Mouse (Mus musculus) gastrocnemius, postnatal 36 days (tissue): ENCODE results near the gene Dazap2. TPM values are rescaled to one million over a fixed set of nuclear protein-coding genes. Genes with fewer than 3 reads are reported as not detected.

Source experiments
- DNase-seq, 2 experiments: peaks; one replicate each; pipeline ENCODE4 v3.0.0; 2022
- intact Hi-C: fragments of 180-260 bp; cut with DNase I; formaldehyde crosslinking; loops from one replicate; pipeline ENCODE4 v1.15.1; 2025
- long read RNA-seq, 2 experiments: library from polyadenylated mRNA; stranded (forward); transcript quantifications; one replicate each; pipeline ENCODE4 v2.0.0; 2021
- total RNA-seq, 2 experiments: library from RNA; stranded (reverse); gene quantifications; 2 replicates each; pipeline ENCODE4 v1.2.3; 2021

Dazap2 gene
- 10 to 100 TPM; 50.3 to 66.5 TPM for total RNA-seq
- long read RNA-seq, experiment 1, transcript Dazap2-201 (4 exons, 2,135 nt) = major isoform, 54 of 71 reads
- long read RNA-seq, experiment 1, partial matches to known transcripts = 7 of 71 reads
- long read RNA-seq, experiment 1, other reads (novel, unspliced or antisense) = 10 of 71 reads
- long read RNA-seq, experiment 2, transcript Dazap2-201 (4 exons, 2,135 nt) = major isoform, 71 of 94 reads
- long read RNA-seq, experiment 2, partial matches to known transcripts = 7 of 94 reads
- long read RNA-seq, experiment 2, other reads (novel, unspliced or antisense) = 15 of 94 reads

DNA sequence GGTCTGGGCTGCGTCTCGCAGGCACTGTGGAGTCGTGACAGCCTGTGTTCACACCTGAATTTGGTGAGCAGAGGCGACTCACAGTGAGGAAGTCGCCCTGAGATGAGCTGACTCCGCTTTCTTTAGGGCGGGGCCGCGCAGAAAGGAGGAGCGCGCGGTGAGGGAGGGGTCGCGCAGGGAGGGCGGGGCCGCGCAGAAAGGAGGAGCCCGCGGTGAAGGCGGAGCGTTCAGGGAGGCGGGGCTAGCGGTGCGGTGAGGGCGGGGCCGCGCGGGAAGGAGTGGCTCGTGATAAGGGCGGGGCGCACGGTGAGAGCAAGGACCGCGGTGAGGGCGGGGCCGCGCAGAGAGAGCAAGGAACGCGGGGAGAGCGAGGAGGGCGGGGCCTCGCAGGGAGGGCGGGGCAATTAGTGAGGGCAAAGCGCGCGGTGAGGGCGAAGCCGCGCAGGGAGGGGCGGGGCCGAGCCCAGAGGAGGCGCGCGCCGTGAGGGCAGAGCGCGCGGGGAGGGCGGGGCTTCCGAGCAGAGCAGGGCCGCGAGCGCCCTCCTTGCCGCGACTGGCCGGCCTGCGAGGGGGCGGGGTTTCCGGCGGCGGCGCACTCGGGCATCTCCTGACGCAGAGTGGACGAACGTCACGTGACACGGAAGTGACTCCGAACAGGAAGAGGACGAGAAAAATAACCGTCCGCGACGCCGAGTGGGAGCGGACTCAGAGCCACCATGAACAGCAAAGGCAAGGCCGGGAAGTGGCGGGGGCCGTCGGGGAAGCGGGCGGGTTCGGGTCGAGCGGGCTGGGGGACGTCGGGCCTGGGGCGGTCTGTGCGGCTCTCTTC lies at the start of gene Dazap2:
TSS of gene Dazap2 (plus strand) at position 354 of the 829 bp plus-strand sequence.
- peak; percentile 98 for DNase-seq
- intact Hi-C loops = loop anchor here (5.0 kb wide), 2 partner anchors 67 to 148 kb away; partner anchors contain the start of gene Letmd1

DNA sequence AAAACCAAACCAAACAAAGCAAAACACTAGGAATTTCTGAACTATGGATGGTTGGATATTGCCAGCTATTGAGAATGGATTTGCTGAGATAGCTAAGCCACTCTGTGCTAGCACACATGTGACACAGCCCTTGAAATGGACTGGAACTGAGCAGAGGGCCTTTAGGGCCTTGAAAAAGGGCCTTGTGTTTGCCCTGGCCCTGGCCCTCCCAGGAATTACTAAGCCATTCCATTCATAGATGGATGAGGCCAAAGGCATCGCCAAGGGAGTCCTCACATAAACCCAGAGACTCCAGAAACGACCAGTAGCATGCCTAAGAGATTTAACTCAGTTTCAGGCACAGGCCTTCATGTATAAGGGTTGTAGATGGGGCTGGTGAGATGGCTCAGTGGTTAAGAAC lies 48.6 kb upstream of the Dazap2 start:
- intact Hi-C loops = no loop called here
- no peak for DNase-seq

DNA sequence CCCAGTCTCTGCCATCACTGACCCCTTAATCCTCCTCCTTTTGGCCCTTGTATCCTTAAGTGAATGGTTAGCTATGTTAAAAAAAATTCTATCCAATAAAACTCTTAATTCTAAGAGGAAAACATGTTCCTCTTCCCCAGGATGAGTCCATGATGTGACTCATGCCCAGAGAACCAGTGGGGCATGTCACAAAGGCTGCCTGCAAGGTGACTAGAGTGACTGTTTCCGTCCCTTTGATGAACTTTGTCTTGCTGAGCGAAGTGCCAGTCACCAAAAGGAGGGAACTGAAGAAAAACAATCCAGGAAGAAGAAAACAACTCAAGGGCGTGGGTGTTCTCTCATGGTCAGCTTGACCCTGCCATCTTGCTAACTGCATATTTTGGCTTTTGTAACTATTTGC lies 45.9 kb upstream of the Dazap2 start:
- no peak for DNase-seq
- intact Hi-C loops = no loop called here

DNA sequence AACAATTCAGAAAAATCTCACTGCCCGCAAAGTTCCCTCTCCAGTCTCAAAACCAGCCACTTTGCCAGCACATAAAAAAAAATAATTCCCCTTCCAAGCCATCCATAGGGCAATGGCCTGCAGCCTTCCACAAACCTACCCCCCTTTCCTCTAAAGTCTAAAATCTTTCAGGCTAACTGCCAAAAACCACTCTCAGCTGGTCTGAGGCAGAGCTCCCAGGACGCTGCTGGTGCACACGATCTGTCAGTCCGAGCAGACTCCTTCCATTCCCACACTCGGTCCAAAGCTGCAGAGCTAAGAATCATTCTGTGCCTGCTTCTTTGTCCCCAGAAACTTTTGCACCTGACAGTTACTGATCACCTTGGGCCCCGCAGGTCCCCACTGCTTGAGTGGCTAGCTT lies 41.2 kb upstream of the Dazap2 start:
- intact Hi-C loops = no loop called here
- no peak for DNase-seq

DNA sequence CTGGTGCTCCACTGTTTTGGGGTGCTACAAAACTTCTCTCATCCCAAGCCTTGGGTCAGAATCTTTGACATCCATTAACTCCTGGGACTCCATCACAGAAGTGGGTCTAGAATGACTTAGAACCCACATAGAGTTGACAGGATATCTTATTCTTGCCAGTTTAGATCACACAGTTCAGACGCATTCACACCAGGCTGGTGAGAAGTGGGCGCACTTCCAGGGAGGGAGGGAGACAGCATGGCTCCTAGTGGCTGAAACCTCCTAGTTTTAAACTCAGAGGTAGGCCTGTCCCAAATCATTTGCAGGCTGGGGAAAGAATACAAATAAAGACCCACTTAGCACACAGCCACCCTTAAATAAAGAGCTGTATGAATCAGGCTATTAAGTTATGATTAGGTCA lies 40.8 kb upstream of the Dazap2 start:
- intact Hi-C loops = no loop called here
- DNase-seq = no peak

DNA sequence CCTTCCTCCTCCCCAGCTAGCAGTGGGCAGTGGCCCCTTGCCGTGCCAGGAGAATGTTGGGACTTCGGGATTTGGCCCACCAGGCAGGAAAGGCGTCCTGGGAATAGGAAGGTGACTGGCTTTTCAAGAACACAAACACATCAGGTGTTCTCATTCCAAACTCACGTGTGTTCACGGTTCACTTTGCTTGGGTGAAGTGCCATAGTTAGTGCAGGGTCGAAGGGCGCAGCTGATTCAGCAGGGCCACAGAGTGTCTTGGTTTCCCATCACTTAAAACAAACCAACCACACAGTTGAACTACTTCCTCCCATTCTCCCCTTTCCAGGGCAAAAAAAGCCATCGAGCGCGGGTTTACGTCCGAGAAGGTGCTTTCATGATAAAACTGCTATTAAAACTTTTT lies 39.8 kb upstream of the Dazap2 start:
- intact Hi-C loops = no loop called here
- DNase-seq = no peak

DNA sequence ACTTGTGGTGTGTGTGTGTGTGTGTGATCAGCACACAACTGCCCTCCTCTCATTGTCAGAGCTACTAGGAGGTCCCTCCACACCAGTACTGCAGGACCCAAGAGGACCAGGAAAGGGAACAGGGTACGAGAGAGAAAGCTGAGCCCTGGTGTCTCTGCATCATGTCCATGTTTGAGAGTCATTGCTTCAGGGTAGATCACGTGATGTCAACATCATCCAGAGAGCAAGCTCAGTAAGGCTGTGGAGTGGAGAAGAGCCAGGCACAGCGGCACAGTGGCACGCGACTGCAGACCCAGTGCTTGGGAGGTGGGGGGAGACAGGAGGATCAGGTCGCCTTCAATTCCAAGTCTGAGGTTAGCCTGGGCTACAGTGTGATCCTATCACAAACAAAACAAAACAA lies 38.8 kb upstream of the Dazap2 start:
- intact Hi-C loops = no loop called here
- no peak for DNase-seq

DNA sequence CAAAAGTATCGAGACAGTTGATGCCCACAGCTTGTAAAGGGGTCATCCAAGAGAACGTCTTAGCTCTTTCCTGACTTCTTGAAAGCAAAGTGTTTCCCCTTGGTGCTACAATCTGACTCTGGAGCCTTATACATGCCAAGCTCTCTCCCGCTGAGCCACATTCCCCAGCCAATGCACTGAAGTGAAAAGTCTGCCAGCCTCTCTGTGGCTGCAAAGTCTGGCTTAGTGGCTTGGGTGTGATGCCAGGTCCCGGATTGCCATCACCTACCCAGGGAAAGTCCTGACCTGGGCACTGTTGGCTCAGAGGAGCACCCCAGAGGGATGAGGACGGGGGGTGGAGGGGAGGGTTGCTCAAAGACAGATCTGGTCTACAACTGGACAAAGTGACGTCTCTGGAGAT lies 38.3 kb upstream of the Dazap2 start:
- intact Hi-C loops = no loop called here

DNA sequence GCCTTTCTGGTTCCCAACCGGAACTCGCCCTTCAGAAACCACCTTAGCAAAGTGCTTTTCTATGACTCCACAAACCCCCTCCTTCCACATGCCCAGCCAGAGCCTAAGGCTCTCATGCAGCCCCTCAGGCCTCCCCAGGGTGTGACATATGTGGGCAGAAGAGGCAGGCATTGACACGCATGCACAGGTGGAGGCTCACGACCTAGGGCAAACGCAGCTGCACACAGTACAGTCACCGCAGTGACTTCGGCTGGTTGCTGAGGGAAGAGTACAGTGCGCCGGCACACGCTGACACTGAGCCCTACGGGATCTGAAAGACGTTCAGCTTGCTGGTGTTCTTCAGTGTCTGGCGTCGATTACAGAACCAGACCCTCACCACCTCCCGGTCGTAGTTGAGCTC lies 37.2 kb upstream of the Dazap2 start:
- intact Hi-C loops = no loop called here

More for the DNA sequence above, 38.3 kb upstream of the Dazap2 start:
- DNase-seq = no peak

DNA sequence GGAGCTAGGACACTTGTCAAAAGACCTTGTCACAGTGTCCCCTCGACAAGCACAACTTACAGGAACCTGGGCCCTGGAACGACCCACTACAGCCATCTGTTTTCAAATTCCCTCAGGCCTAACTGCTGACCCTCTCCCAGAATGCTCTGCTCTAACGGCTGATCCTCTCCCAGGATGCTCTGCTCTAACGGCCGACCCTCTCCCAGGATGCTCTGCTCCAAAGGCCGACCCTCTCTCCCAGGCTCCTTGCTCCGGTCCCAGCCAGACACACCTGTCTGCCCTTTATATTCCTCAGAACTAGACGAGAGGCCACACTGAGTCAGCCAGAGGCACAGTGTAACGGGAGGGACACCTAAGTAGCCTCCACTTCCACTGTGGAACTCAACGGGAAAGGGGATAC lies 35.0 kb upstream of the Dazap2 start:
- intact Hi-C loops = no loop called here
- DNase-seq = no peak

More for the DNA sequence above, 37.2 kb upstream of the Dazap2 start:
- no peak for DNase-seq

DNA sequence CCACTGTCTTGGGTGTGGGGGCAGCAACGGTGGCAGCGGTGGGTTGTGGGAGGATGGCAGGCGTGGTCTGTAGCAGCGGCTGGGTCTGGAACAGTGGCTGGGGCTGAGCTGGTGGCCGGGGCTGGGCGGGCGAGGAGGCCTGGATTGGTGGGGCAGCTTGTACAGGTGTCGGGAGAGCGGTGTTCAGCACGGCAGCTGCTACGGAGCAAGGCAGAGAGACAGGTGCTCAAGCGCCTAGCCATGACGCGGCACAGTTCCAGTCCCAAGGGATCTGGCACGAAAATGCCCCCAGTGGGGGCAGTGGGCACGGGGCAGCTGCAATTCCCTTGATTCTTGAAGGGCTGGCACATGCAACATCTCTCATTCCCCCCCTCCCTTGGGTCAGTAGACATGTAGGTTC lies 29.2 kb upstream of the Dazap2 start:
- intact Hi-C loops = no loop called here
- no peak for DNase-seq

DNA sequence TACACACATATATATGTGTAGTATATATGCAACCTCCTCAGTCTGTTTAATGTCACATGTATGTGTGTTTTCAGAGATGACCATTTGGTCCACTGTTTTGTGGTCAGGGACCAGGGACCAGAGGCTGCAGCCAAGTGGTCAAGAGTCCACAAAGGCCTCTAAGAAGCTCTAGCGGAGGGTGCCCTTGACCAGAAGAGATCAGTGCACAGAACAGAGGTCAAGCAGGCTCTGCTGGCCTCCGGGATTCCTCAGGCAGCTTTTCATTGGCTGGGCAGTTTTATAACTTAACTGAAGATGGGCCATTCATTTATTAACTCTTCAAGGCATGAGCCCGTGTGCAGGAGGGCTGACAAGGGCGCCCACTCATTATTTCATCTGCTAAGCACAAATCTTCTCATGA lies 28.0 kb upstream of the Dazap2 start:
- DNase-seq = no peak
- intact Hi-C loops = no loop called here

DNA sequence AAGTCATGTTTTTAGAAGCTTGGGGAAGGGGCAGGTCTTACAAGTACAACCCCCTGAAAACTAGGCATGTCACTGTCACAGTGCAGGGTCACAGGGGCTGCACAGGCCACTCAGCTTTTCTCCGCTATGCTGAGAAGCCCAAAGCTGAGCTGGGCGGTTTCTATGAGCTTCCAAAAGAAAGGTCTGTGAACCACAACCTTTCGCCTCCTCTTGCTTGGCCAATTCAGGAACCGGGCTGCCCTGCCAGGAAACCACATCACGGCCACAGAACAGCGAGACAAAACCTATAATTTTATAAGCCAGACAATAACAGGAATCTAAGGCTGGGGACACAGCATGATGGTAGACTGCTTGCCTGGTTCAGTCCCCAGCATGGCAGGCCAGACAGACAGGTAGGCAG lies 26.9 kb upstream of the Dazap2 start:
- no peak for DNase-seq
- intact Hi-C loops = no loop called here

DNA sequence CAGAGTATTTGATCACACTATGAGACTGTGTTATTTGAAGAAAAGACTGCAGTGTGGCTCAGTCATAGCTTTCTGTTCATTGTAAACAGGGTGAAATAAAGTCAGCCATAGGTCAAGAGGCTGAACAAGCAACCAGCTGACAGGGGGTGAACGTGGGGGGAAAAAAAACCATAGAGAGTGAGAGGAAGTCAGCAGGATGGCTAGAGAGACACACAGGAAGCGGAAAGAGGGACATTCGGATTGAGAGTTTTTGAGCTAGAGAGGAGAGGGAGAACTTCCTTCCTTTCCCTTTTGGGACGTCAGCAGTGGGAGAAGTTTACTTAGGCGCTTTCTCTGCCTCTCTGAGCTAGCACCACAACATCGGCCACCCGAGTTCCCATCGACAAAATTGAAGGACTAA lies 24.7 kb upstream of the Dazap2 start:
- no peak for DNase-seq
- intact Hi-C loops = no loop called here

DNA sequence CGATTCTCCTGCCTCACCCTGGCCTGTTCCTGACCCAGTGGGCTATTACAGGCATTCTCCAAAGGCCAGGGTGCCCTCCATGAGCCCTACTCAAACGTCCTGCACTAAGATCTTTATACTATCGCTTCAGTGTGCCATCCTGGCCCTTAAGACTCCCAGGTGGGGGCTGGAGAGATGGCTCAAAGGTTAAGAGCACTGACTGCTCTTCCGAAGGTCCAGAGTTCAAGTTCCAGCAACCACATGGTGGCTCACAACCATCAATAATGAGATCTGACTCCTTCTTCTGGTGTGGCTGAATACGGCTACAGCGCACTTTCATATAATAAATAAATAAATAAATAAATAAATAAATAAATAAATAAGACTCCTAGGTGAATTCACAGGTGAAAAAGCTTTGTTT lies 22.3 kb upstream of the Dazap2 start:
- no peak for DNase-seq
- intact Hi-C loops = no loop called here

DNA sequence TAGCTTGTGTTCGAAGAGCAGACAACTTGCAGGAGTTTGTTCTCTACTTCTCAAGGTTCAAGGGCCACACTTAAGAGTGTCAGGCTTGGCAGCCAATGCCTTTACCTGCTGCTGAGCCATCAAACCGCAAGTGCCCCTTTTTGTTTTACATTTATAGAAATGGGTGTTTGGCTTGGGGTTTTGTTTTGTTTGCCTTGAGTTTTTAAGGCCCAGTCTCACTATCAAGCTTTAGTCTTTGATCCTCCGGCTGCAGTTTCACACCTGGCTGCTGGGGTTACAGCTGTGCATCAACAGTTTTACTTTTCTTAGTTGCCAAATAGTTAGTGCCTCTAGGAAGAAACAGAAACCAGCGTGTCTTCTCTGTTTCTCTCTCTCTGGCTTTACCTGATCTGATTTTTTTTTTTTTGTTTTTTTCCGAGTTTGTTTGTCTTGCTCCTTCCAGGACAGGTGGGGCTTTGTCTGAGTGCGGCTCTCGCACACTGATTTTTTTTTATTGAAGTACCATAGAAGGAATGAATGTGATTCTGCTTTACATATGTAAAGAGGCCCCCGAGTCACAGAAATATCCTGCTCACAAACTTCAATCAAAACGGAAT lies 16.8 kb upstream of the Dazap2 start:
- DNase-seq = no peak
- intact Hi-C loops = no loop called here

DNA sequence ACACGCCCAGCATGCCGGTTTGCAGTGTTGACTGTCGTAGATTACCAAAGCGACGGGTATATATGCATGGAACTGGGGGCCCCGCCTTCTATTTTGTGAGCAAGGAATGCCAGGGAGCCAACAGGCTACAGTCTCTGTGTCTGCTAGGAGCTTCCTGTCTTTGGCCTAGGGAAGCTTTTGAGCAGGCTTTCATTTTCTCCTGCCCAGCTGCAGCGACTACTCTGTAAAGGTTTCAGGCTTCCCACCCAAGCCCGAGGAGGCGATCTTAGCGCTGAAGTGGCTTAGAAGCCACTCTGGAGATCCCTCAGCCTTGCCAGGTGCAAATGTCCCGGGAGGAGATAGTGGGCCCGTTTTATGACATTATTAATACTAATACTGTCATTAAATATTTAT lies 16.3 kb upstream of the Dazap2 start:
- intact Hi-C loops = no loop called here
- DNase-seq = peak in 1 of 2 experiments; percentile 39

DNA sequence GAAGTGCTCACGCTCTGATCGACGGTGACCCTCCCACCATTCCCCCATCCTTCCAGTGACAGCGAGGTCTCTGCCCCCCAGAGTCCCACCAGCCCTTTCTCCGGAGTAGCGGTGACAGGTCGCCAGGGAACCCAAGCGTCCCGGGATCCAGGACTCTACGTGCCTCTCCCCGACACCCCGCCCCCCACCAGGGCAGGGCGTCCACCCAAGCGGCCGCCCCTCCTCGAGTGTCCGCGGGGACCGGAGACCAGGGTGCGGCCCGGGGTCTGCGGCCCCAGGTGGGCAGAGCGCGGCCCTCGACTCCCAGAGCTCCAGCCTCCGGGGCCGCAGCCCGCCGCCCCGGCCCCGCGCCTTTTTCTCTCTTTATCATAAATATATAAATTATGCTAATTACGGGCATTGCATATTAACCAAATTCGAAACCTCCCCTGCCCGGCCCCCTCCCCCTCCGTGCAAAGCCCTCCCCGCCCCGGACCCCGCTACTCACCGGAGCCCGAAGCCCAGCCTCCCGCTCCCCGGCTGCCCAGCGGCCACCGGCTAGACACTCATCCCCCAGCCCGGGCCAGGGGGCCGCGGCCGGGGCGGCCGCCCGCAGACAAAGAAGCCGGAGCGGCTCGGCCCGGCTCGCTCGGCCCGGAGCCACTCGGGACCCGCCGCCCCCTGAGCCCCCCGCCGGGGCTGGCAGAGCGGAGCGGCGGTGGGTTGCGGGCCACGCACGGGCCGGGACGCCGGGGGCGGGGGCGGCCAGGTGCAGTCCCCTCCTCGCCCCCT lies 15.7 kb upstream of the Dazap2 start, which contains the start of gene Pou6f1:
TSS of gene Pou6f1 (minus strand) at position 709 of the 771 bp plus-strand sequence.
- intact Hi-C loops = loop anchor here (5.0 kb wide), 1 partner anchor 47 kb away; the partner anchor contains the start of gene Tfcp2
- peak; percentile 36 to 56 for DNase-seq

DNA sequence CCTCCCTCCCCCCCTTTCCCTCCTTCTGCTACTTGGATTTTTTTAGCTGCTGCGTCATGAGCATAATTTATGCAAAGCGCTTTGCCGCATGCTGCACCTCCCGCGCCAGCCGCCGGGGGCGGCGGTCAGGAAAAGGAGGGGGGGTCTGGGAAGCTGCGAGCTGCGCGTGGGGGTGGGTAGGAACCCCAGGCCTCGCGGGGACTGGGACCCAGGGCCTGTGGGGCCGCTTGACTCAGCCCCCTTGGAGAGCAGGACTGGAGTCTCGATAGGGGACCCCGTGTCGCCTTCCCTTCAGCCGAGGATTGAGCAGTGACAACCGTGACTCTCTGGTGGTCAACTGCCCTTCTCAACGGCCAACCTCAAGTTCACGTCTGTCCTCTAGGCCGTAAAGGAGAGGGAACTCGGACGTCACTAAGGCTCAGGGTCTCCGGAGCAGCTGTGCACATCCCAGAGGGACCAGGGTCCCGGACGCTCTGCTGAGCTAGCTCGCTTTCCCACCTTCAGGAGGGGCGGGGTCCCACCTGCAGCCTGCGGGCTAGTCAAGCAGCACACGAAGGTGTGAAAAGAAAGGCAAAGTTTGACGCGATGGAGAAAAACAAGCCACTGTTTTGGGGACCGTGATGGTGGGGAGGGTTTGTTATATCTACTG lies 15.0 kb upstream of the Dazap2 start:
- peak; percentile 56 to 61 for DNase-seq
- intact Hi-C loops = loop anchor here (5.0 kb wide), 1 partner anchor 48 kb away; the partner anchor contains the start of gene Tfcp2

DNA sequence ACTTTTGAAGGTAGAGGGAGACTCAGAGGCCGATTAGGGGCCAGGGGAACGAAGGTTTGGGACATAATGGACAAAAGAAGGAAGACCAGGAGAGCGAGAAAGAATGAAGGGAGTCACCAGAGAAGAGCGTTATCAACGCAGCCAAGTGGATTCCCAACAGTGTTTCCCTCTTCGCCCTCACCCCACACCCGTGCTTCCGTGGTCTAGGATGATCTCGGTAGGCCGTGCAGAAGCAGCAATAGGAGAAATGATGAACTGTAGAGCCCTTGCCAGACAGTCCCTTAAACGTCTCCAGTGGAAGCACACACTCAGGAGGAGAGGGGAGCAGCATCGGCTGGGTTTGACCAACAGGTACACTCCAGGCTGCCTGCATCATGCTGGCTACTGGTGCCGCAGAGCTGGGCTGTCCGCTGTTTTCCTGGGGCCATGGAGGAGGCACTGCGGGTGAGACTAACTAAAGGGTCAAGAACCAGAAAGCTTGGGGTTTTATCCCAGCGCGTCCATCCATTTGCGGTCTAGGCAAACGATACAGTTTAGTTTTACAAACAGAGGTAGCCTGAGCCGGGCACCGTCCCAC lies 14.4 kb upstream of the Dazap2 start:
- no peak for DNase-seq
- intact Hi-C loops = loop anchor here (5.0 kb wide), 1 partner anchor 48 kb away; the partner anchor contains the start of gene Tfcp2
